Mouse (Mus musculus) duodenum, adult 2 months (tissue): ENCODE results near the gene Slc5a5. TPM values are rescaled to one million over a fixed set of nuclear protein-coding genes. Genes with fewer than 3 reads are reported as not detected.

Experiments
- polyA plus RNA-seq: library from polyadenylated mRNA; depleted of rRNA; stranded (reverse); fragments of >200 nt; gene quantifications from 2 replicates; pipeline ENCODE4 v1.2.3, GENCODE M21; 2012; ENCODE audit warnings: low replicate concordance; rRNA removed

The Slc5a5 gene
- polyA plus RNA-seq: 0.33 and 12.5 TPM in 2 replicates

GRCm38 (mm10) chr8:70892022-70892895 is at the start of gene Slc5a5:
Gene Slc5a5, minus strand, starts transcription at chr8:70892757.

GRCm38 (mm10) chr8:70905831-70906736 is 13.5 kb upstream of the Slc5a5 start, which contains the start of gene Map1s:
Gene Map1s, plus strand, starts transcription at chr8:70905932.

GRCm38 (mm10) chr8:70897021-70897680 is 4.6 kb upstream of the Slc5a5 start, which contains the start of gene Rpl18a:
Gene Rpl18a, minus strand, starts transcription at chr8:70897412.

GRCm38 (mm10) chr8:70873364-70873985 is 19.1 kb downstream of the Slc5a5 start, which contains the start of gene Ccdc124:
Gene Ccdc124, minus strand, starts transcription at chr8:70873935.

GRCm38 (mm10) chr8:70862824-70863641 is 29.5 kb downstream of the Slc5a5 start, which contains the start of gene Kcnn1:
Gene Kcnn1, minus strand, starts transcription at chr8:70863258.

GRCm38 (mm10) chr8:70839408-70840351 is 52.9 kb downstream of the Slc5a5 start, which contains the start of gene Arrdc2:
Gene Arrdc2, minus strand, starts transcription at chr8:70839720.

Other genes with a start within 250 kb of the Slc5a5 start
- gene Pgpep1, start 232.4 kb downstream of the Slc5a5 start, polyA plus RNA-seq: 53.9 and 98.0 TPM in 2 replicates
- 82.4 and 136 TPM in 2 replicates for gene Lsm4, start 219.5 kb downstream of the Slc5a5 start, polyA plus RNA-seq
- gene Jund, start 193.8 kb downstream of the Slc5a5 start, polyA plus RNA-seq: 654 and 1,953 TPM in 2 replicates
- 0.01 and 0.06 TPM in 2 replicates for gene Iqcn, start 189.3 kb downstream of the Slc5a5 start, polyA plus RNA-seq
- 39.9 and 50.2 TPM in 2 replicates for gene Gm3336, start 174.2 kb downstream of the Slc5a5 start, polyA plus RNA-seq
- gene Pde4c, start 169.0 kb downstream of the Slc5a5 start, polyA plus RNA-seq: 5.2 and 15.1 TPM in 2 replicates
- gene Rab3a, start 138.1 kb downstream of the Slc5a5 start, polyA plus RNA-seq: 30.3 and 33.5 TPM in 2 replicates
- 107 and 299 TPM in 2 replicates for gene Mpv17l2, start 131.8 kb downstream of the Slc5a5 start, polyA plus RNA-seq
- 233 and 412 TPM in 2 replicates for gene Pik3r2, start 116.0 kb downstream of the Slc5a5 start, polyA plus RNA-seq
- gene Mast3, start 87.7 kb downstream of the Slc5a5 start, polyA plus RNA-seq: 54.1 and 62.5 TPM in 2 replicates
- gene Il12rb1, start 84.3 kb downstream of the Slc5a5 start, polyA plus RNA-seq: 1.4 and 4.2 TPM in 2 replicates
- 38.6 and 40.6 TPM in 2 replicates for gene Arrdc2, start 53.0 kb downstream of the Slc5a5 start, polyA plus RNA-seq
- gene Kcnn1, start 29.5 kb downstream of the Slc5a5 start, polyA plus RNA-seq: 0.66 and 1.3 TPM in 2 replicates
- 49.4 and 62.1 TPM in 2 replicates for gene Ccdc124, start 18.8 kb downstream of the Slc5a5 start, polyA plus RNA-seq
- gene Rpl18a, start 4.7 kb upstream of the Slc5a5 start, polyA plus RNA-seq: 4,446 and 4,916 TPM in 2 replicates
- gene Map1s, start 13.2 kb upstream of the Slc5a5 start, polyA plus RNA-seq: 22.3 and 22.6 TPM in 2 replicates